Mouse (Mus musculus) hindbrain, postnatal 0 days (tissue): Measurements from ENCODE around the gene Rab43. TPM values are rescaled to one million over a fixed set of nuclear protein-coding genes. Genes with fewer than 3 reads are reported as not detected.

ENCODE experiments used
- ATAC-seq: fragments of 200-750 bp; cut with Nextera tagmentation; 2 replicates; pipeline ENCODE4 v1.8.0; 2017; ENCODE audit warnings: mild to moderate bottlenecking, moderate TSS enrichment, moderate library complexity
- DNase-seq: peaks from one replicate; pipeline ENCODE4 v3.0.0-alpha.2; 2015; ENCODE audit warnings: low spot score
- H3K27ac ChIP-seq: fragments of 300-500 bp; sonication (generic); 2 replicates; pipeline ENCODE4 v1.5.1; 2014; ENCODE audit warnings: mild to moderate bottlenecking
- H3K27me3 ChIP-seq: fragments of 300-500 bp; sonication (generic); 2 replicates; pipeline ENCODE4 v1.6.1; 2014; ENCODE audit warnings: low read length, mixed read lengths; ENCODE audit not compliant: insufficient read depth
- H3K36me3 ChIP-seq: fragments of 300-500 bp; sonication (generic); 2 replicates; pipeline ENCODE4 v1.6.1; 2014; ENCODE audit warnings: low read length, mixed read lengths; ENCODE audit not compliant: insufficient read depth
- H3K4me1 ChIP-seq: fragments of 300-500 bp; sonication (generic); 2 replicates; pipeline ENCODE4 v1.6.1; 2014; ENCODE audit warnings: antibody characterized with exemption, low read length, mixed read lengths; ENCODE audit not compliant: insufficient read depth
- H3K4me2 ChIP-seq: fragments of 300-500 bp; sonication (generic); 2 replicates; pipeline ENCODE4 v1.6.1; 2014; ENCODE audit warnings: low read depth, mild to moderate bottlenecking, low read length, moderate library complexity, mixed read lengths
- H3K4me3 ChIP-seq: fragments of 300-500 bp; sonication (generic); 2 replicates; pipeline ENCODE4 v1.5.1; 2014; ENCODE audit warnings: low read length
- H3K9ac ChIP-seq: fragments of 300-500 bp; sonication (generic); replicated peaks from 2 replicates; pipeline ENCODE4 v1.6.1; 2014; ENCODE audit warnings: mild to moderate bottlenecking, low read length, moderate library complexity, mixed read lengths
- H3K9me3 ChIP-seq: fragments of 300-500 bp; sonication (generic); 2 replicates; pipeline ENCODE4 v1.6.1; 2016; ENCODE audit warnings: low read length, mixed read lengths
- CTCF ChIP-seq: IDR thresholded peaks from 2 replicates; pipeline ENCODE4 v1.5.1; 2016; ENCODE audit warnings: antibody characterized with exemption, control low read depth, low read depth
- WGBS: fragments of 180-500 bp; shearing (Covaris S2); extraction: QIAGEN DNeasy Blood & Tissue Kit; methylation state at CpG from one replicate; pipeline ENCODE4 v1.1.7; 2014; 5-methylcytosine and 5-hydroxymethylcytosine counted together
- polyA plus RNA-seq: library from polyadenylated mRNA; unstranded; fragments of >200 nt; fragmentation: Nextera tagmentation; extraction: Ambion mirVana; gene quantifications from 2 replicates; pipeline ENCODE4 v1.2.1, GENCODE M21; 2015
- total RNA-seq: library from RNA; depleted of rRNA; stranded (reverse); fragments of >200 nt; gene quantifications from 2 replicates; pipeline ENCODE4 v1.2.3, GENCODE M21; 2014

Rab43 gene
- total and polyA plus RNA-seq, 2 experiments from 2014 or later = 7.4 to 27.3 TPM

DNA sequence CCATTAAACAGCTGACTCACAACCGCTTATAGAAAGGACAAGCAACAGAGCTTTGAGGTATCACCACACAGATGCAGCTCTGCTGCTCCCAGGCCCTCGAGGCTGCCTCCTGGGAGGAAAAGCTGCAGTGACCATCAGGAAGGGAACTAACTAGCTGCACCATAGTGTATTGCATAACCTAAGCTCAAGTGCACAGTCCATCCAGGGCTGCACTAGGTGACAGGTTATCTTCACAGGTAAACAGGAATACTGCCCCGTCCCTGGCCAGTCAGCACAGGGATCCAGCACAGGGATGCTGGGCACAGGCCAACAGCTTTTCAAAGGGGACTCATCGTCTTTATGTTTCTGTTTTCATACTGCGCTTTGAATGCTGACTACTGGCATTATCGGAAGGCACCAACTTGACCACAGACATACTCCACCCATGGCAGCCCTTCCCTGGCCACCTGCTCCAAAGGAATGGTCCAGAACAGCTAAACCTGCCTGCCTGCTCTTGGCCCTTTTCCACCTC lies 2.3 kb downstream of the Rab43 start:
- DNase-seq = no peak
- H3K9ac ChIP-seq = no peak overlapping the region
- WGBS = 87% methylated on average over 6 of the region's 6 CpGs
- no peak for TF ChIP-seq CTCF
- ATAC-seq = no peak
- H3K4me2 ChIP-seq = peak overlapping the region; percentile 98; the same call in 1 of the 2 replicates
- H3K27ac ChIP-seq = no peak overlapping the region
- peaks cover 10% of the 10 kb centered on the region for H3K4me1 ChIP-seq
- no peaks in the 10 kb centered on the region; the same call in 1 of the 2 replicates for H3K36me3 ChIP-seq
- no peak overlapping the region for H3K4me3 ChIP-seq
- no peaks in the 10 kb centered on the region for H3K27me3 ChIP-seq
- H3K9me3 ChIP-seq = no peaks in the 10 kb centered on the region

DNA sequence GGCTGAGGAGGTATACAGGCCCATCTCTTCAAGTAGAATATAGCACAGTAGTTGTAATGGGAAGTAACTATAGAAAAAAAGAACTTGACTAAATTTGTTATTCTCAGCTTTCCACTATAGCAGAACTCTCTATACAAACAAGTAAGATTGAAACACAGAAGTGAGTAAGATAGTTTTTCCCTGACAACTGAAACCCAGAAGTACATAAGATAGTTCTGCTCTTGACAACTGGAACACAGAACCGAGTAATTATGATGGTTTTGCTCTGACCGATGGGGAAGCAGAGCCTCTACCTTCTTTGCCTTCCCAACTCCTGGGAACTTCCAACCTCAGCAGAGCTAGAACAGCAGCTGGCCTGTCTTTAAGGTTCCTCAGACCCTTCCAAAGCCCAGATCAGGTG lies 2.8 kb downstream of the Rab43 start:
- Histone ChIP-seq H3K4me2 (no peak overlapping the region), H3K36me3 (no peaks in the 10 kb centered on the region; the same call in 1 of the 2 replicates), H3K9me3 (no peaks in the 10 kb centered on the region), H3K4me1 (peaks cover 10% of the 10 kb centered on the region), H3K27me3 (no peaks in the 10 kb centered on the region), H3K4me3 (no peak overlapping the region), H3K27ac (no peak overlapping the region), H3K9ac (no peak overlapping the region)
- 91% methylated on average over 2 of the region's 2 CpGs for WGBS
- no peak for DNase-seq
- no peak for TF ChIP-seq CTCF
- ATAC-seq = no peak

DNA sequence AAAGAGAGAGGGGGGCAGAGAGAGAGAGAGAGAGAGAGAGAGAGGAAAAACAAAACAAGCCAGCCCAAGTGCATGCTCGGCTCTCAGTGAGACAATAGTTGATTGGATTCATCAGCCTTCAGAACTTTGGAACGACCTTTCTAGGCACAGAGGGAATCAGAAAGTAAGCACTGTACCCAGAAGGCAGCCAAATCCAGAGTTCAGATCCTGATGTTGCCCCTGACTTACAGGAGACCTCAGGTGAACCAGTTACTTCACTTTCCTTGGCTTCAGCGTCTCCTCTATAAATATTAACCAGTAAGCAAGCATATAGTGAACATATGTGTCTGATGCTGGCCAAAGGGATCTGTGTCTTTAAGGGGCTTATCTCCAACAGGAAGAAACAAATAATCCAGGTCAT lies 3.4 kb downstream of the Rab43 start:
- Histone ChIP-seq H3K9ac (no peak overlapping the region), H3K4me1 (peaks cover 10% of the 10 kb centered on the region), H3K36me3 (no peaks in the 10 kb centered on the region), H3K27ac (no peak overlapping the region), H3K9me3 (no peaks in the 10 kb centered on the region), H3K27me3 (no peaks in the 10 kb centered on the region), H3K4me2 (no peak overlapping the region), H3K4me3 (no peak overlapping the region)
- DNase-seq (no peak), ATAC-seq (no peak)
- TF ChIP-seq CTCF = no peak
- 76% methylated on average over 3 of the region's 3 CpGs for WGBS

DNA sequence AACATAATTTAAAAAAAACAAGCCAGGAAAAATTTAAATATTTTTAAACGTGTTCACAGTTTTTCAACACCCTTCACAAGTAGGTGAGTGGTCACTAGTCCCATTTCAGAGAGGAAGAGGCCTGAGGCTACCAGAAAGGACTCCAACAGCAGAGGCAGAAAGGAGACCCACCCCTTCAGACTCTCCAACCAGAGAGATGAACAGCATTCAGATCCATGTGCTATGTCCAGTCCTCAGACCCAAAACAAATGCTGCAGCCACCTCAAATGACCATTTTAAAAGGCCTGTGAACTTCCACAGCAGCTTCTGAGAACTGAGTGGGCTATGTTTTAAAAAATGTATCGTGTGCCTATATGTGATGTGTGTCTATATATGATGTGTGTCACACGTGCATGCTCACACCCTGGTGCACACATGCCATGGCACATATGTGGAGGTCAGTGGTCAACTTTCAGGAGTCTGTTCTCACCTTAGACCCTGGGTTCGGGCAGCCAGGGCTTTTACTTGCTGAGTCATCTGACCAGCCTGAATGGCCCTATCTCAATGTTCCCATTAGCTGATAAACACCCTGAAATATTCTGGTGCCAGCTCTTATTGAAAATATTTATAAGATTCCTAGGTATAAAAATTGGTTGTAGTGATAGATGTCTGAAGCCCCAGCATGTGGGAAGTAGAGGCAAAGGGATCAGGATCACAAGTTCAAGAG lies 4.1 kb downstream of the Rab43 start:
- H3K4me2 ChIP-seq = no peak overlapping the region
- H3K27me3 ChIP-seq = no peaks in the 10 kb centered on the region
- no peak for TF ChIP-seq CTCF
- H3K4me3 ChIP-seq = no peak overlapping the region
- H3K9ac ChIP-seq = no peak overlapping the region
- H3K4me1 ChIP-seq = peaks cover 10% of the 10 kb centered on the region
- WGBS = 83% methylated on average over 4 of the region's 4 CpGs
- DNase-seq = no peak
- no peak for ATAC-seq
- H3K27ac ChIP-seq = no peak overlapping the region
- H3K36me3 ChIP-seq = no peaks in the 10 kb centered on the region
- no peaks in the 10 kb centered on the region for H3K9me3 ChIP-seq

DNA sequence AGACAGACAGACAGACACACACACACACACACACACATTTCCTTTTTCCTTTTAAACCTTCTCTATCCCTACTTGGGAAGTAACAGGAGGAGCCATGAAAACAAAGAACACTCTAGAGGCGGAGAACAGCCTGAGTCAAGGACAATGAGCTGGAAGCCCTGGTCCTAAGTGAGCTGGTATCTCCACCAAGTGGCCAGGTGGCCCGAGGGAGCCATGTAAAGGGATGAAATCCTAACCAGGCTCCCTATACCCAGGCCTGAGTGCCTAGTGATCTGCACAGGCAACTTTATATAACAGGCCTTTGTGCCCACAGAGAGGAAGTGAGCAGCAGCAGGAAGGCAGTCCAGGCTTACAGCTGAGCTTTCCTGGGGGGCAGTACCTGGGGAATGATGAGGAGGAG lies 5.1 kb downstream of the Rab43 start:
- no peaks in the 10 kb centered on the region for H3K9me3 ChIP-seq
- DNase-seq (no peak), ATAC-seq (no peak)
- no peak overlapping the region for H3K9ac ChIP-seq
- H3K36me3 ChIP-seq = no peaks in the 10 kb centered on the region
- no peak overlapping the region for H3K4me3 ChIP-seq
- 54% methylated on average over 2 of the region's 2 CpGs for WGBS
- H3K27ac ChIP-seq = no peak overlapping the region
- no peak overlapping the region for H3K4me2 ChIP-seq
- no peak for TF ChIP-seq CTCF
- peaks cover 10% of the 10 kb centered on the region for H3K4me1 ChIP-seq
- H3K27me3 ChIP-seq = no peaks in the 10 kb centered on the region

DNA sequence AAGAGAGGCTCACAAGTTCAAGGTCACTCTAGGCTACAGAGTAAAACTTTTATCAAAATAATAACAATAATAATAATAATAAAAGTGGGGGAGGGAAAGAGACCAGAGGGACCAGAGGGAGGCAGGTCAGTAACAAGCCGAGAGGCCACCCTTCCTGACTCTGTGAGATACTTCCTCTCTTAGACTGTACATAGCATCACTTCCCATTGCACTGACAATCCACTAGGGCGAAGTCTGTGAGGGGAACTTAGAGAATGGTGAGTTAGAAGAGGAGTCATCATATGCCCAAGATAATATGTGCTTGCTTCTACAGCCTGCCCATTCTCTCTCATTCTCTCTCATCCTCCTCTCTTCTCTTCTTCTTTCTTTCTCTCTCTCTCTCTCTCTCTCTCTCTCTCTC lies 5.9 kb downstream of the Rab43 start:
- Histone ChIP-seq H3K4me1 (peaks cover 10% of the 10 kb centered on the region), H3K4me3 (no peak overlapping the region), H3K36me3 (no peaks in the 10 kb centered on the region), H3K27ac (no peak overlapping the region), H3K9me3 (no peaks in the 10 kb centered on the region), H3K4me2 (no peak overlapping the region), H3K27me3 (no peaks in the 10 kb centered on the region), H3K9ac (no peak overlapping the region)
- no peak for ATAC-seq
- TF ChIP-seq CTCF = peak; percentile 16
- no peak for DNase-seq
- WGBS = 71% methylated on average over 2 of the region's 2 CpGs

DNA sequence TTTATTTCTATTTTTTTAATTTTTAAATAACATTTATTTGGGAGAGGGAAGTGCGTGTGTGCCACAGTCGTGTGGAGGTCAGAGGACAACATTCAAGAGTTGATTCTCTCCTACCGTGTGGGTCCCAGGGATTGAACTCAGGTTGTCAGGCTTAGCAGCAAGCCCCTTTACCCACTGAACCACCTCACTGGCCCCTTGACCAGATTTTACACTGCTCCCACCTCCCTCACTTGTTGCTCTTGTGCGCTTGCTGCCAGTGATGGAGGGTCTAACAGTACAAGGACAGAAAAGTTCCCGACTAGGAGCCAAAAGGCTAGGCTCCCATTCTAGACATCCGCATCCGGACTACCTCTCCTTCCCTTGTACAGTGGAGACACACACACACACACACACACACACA lies 6.5 kb downstream of the Rab43 start:
- ATAC-seq (no peak), DNase-seq (no peak)
- Histone ChIP-seq H3K9ac (no peak overlapping the region), H3K4me1 (peaks cover 7% of the 10 kb centered on the region), H3K4me2 (no peak overlapping the region), H3K36me3 (no peaks in the 10 kb centered on the region), H3K27me3 (no peaks in the 10 kb centered on the region), H3K4me3 (no peak overlapping the region), H3K9me3 (no peaks in the 10 kb centered on the region), H3K27ac (no peak overlapping the region)
- 89% methylated on average over 7 of the region's 7 CpGs for WGBS
- no peak for TF ChIP-seq CTCF
